Mouse (Mus musculus): ENCODE measurements around the gene Ccl22.

DNA sequence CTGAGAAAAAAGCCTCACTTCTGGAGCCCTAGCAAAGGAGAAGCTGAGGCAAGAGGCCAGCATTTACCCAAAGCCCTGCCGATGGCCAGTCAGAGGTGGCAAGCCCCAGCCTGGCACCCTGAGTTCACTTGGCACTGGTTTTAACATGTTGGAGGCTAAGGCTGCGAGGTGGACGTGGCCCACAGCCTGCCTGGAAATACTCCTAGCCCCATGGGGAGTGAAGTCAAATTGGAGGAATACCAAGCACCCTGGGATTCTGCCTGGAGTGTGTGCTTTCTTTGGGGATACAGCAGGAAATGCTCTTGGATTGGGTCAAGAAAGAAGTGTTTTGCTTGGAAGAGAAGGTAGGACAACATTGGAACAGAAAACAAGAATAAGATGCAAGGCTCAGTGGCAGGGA lies 29.5 kb upstream of the Ccl22 start:
- TF ChIP-seq EP300 (optimal IDR thresholded peaks at IDR 0.05) (no peak), CTCF (IDR thresholded peaks at IDR 0.05; ENCODE audit: low read depth) (no peak)

All from stomach, postnatal 0 days (tissue).